In the genomic region with DNA sequence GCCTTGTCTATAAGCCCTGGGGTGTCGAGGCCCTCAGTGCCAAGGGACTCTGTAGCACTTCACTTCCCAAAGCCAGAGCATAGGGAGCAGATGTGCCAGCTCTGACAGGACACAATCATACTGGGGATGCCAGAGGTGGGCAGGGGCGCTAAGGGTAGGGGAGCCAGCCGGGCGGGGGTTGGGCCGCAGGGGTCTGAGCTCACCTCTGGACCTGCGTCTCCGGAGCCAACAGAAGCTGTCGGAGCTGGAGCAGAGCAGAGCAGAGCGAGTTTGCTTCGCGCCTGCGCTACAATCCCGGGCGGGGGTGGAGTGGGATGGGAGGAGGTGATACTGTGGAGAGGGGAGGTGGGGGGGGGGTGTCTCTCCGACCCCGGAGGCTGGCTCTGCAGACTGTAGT, we compare ENCODE assay signal across 9 mouse cellular contexts. TPM values are rescaled to one million over a fixed set of nuclear protein-coding genes. Genes with fewer than 3 reads are reported as not detected.
A peak's percentile ranks its signal among the peaks of the same experiment; 100 is the strongest.
DNase-seq lines count a peak whose midpoint lies in the region; ATAC-seq and TF ChIP-seq lines count a peak whose summit lies in the region.
"Had no signal": no experiment of that assay in that cellular context is flagged by ENCODE, and none has a peak within 500 bp of the region (broad histone marks: within the 10 kb centered on the region; RNA-seq: fewer than 3 reads in every experiment).

A gene (minus strand): TSS at position 294 of the 397 bp plus-strand sequence.

- WGBS in kidney, embryonic 16.5 days, result 3% methylated on average over 16 of the region's 16 CpGs
- 4% methylated on average over 10 of the region's 16 CpGs for WGBS in embryonic facial prominence, embryonic 14.5 days
- WGBS in neural tube, embryonic 13.5 days, result 1% methylated on average over 16 of the region's 16 CpGs
- WGBS in thymus, adult 2 months, result 31% methylated on average over 16 of the region's 16 CpGs

- TF ChIP-seq CTCF in thymus, adult 2 months (IDR thresholded peaks at IDR 0.05; ENCODE audit: borderline replicate concordance, control insufficient read depth, extremely low read depth, insufficient read depth, low read length, poor library complexity), result no peak

- peak; percentile 72 for ATAC-seq in kidney, embryonic 16.5 days (ENCODE audit: low FRiP score, low TSS enrichment)
- peak; percentile 79 for ATAC-seq in embryonic facial prominence, embryonic 14.5 days (ENCODE audit: low read depth)
- peak; percentile 87 for ATAC-seq in neural tube, embryonic 13.5 days (ENCODE audit: low read depth)
- ATAC-seq in megakaryocyte progenitor cell, adult 5-6 weeks (replicated peaks; ENCODE audit: poor library complexity), result no peak
- ATAC-seq: Patski had no signal

- no peak within 1 kb of the TSS for H3K27ac ChIP-seq in kidney, embryonic 16.5 days (ENCODE audit: low read length)
- H3K27ac ChIP-seq in embryonic facial prominence, embryonic 14.5 days (replicated peaks; ENCODE audit: low read depth, low read length), result no peak within 1 kb of the TSS; the same call in 1 of the 2 replicates
- H3K27ac ChIP-seq in neural tube, embryonic 13.5 days (replicated peaks), result peak within 1 kb of the TSS; percentile 94
- no peak within 1 kb of the TSS for H3K27ac ChIP-seq in thymus, adult 2 months (ENCODE audit: control insufficient read depth, insufficient read depth, low read length)

- DNase-seq in kidney, postnatal 25 days, result no peak
- peak; percentile 36 for DNase-seq in embryonic facial prominence, embryonic 14.5 days (ENCODE audit: low spot score)
- peak in 1 of 2 experiments; percentile 25 for DNase-seq in layer of hippocampus, postnatal 10 days (ENCODE audit: low spot score in 2 of 2)
- DNase-seq in thymus, adult 2 months, result no peak
- no peak for DNase-seq in adrenal gland, adult 8-10 months

- H3K4me2 ChIP-seq in kidney, embryonic 16.5 days (replicated peaks; ENCODE audit: low read depth, low read length), result peak within 1 kb of the TSS; percentile 39
- H3K4me2 ChIP-seq in embryonic facial prominence, embryonic 14.5 days (ENCODE audit: low read depth, low read length), result peak within 1 kb of the TSS; percentile 49
- peak within 1 kb of the TSS; percentile 59 for H3K4me2 ChIP-seq in neural tube, embryonic 13.5 days

- no peak for TF ChIP-seq POLR2A in thymus, adult 2 months (IDR thresholded peaks at IDR 0.05; ENCODE audit: control insufficient read depth, extremely low read depth, insufficient read depth, low read length, poor library complexity)

- H3K9me3 ChIP-seq in kidney, embryonic 16.5 days (ENCODE audit: low read length), result no peaks in the 10 kb centered on the region
- H3K9me3 ChIP-seq in embryonic facial prominence, embryonic 14.5 days (ENCODE audit: control insufficient read depth, low read length), result no peaks in the 10 kb centered on the region
- H3K9me3 ChIP-seq in neural tube, embryonic 13.5 days, result no peaks in the 10 kb centered on the region

- H3K9ac ChIP-seq in kidney, embryonic 16.5 days (replicated peaks; ENCODE audit: low read length), result no peak within 1 kb of the TSS
- peak within 1 kb of the TSS; percentile 57; the same call in 1 of the 2 replicates for H3K9ac ChIP-seq in embryonic facial prominence, embryonic 14.5 days (ENCODE audit: low read depth, low read length)
- peak within 1 kb of the TSS; percentile 68 for H3K9ac ChIP-seq in neural tube, embryonic 13.5 days

- H3K27me3 ChIP-seq in kidney, embryonic 16.5 days (ENCODE audit: insufficient read depth, low read length), result peaks cover 22% of the 10 kb centered on the region
- peaks cover 8% of the 10 kb centered on the region; the same call in 1 of the 2 replicates for H3K27me3 ChIP-seq in embryonic facial prominence, embryonic 14.5 days (replicated peaks; ENCODE audit: control insufficient read depth, insufficient read depth, low read length)
- H3K27me3 ChIP-seq in neural tube, embryonic 13.5 days, result no peaks in the 10 kb centered on the region
- H3K27me3 ChIP-seq in thymus, adult 2 months (ENCODE audit: control insufficient read depth, insufficient read depth, low read length), result no peaks in the 10 kb centered on the region; the same call in 1 of the 2 replicates

- peaks cover 10% of the 10 kb centered on the region for H3K4me1 ChIP-seq in kidney, embryonic 16.5 days (ENCODE audit: insufficient read depth, low read length)
- H3K4me1 ChIP-seq in embryonic facial prominence, embryonic 14.5 days (ENCODE audit: control insufficient read depth, insufficient read depth, low read length), result peaks cover 7% of the 10 kb centered on the region; the same call in 1 of the 2 replicates
- peaks cover 26% of the 10 kb centered on the region for H3K4me1 ChIP-seq in neural tube, embryonic 13.5 days (replicated peaks)
- H3K4me1 ChIP-seq in thymus, adult 2 months (replicated peaks; ENCODE audit: control insufficient read depth, insufficient read depth, low read length), result peaks cover 4% of the 10 kb centered on the region

- peak within 1 kb of the TSS; percentile 13; the same call in 1 of the 2 replicates for H3K4me3 ChIP-seq in kidney, embryonic 16.5 days (ENCODE audit: low read length)
- peak within 1 kb of the TSS; percentile 25 for H3K4me3 ChIP-seq in embryonic facial prominence, embryonic 14.5 days (ENCODE audit: low read depth, low read length)
- H3K4me3 ChIP-seq in neural tube, embryonic 13.5 days, result peak within 1 kb of the TSS; percentile 40
- no peak within 1 kb of the TSS for H3K4me3 ChIP-seq in thymus, adult 2 months (ENCODE audit: control insufficient read depth, insufficient read depth, low read length)

- no peaks in the 10 kb centered on the region for H3K36me3 ChIP-seq in kidney, embryonic 16.5 days (ENCODE audit: insufficient read depth, low read length)
- no peaks in the 10 kb centered on the region for H3K36me3 ChIP-seq in embryonic facial prominence, embryonic 14.5 days (ENCODE audit: control insufficient read depth, insufficient read depth, low read length)
- H3K36me3 ChIP-seq in neural tube, embryonic 13.5 days, result no peaks in the 10 kb centered on the region
- H3K36me3 ChIP-seq in thymus, adult 2 months (ENCODE audit: control insufficient read depth, insufficient read depth, low read length), result no peaks in the 10 kb centered on the region

RNA-seq across cellular contexts. Expression of the gene that starts here (rescaled TPM):
- polyA plus RNA-seq in kidney, embryonic 16.5 days (2015; fragmentation: Nextera tagmentation; extraction: Ambion mirVana), result 0.91 and 1.6 TPM in 2 replicates
- 2.5 and 2.7 TPM in 2 replicates for polyA plus RNA-seq in embryonic facial prominence, embryonic 14.5 days (2014; fragmentation: Nextera tagmentation; extraction: Ambion mirVana)
- 10 to 100 TPM; 35.3 to 35.4 TPM for total RNA-seq in layer of hippocampus, postnatal 10 days (2021)
- 30.7 and 32.0 TPM in 2 replicates for polyA plus RNA-seq in neural tube, embryonic 13.5 days (2015; fragmentation: Nextera tagmentation; extraction: Ambion mirVana)
- 0.07 TPM in 1 of 2 replicates, not detected in the other for polyA plus RNA-seq in thymus, adult 2 months (2012; rRNA removed)
- not detected in 2 replicates for total RNA-seq in megakaryocyte progenitor cell, adult 5-6 weeks (2015)
- total RNA-seq in megakaryocyte progenitor cell, adult 5-6 weeks (2017), result not detected in 2 replicates
- total RNA-seq in adrenal gland, adult 8-10 months (2022), result 10 to 100 TPM in 1 of 4 experiments, 1 to 10 TPM in 3; 5.3 to 11.3 (median 8.1) TPM
- polyA plus RNA-seq: Patski had no signal

Comparison
In these comparisons a context has a peak if more than half of its experiments do, and no peak if none do; other contexts are left out.
1. RNA of the gene that starts here (total RNA-seq): 35.3 to 35.4 TPM in layer of hippocampus, postnatal 10 days and 5.3 to 11.3 TPM in adrenal gland, adult 8-10 months; not detected in megakaryocyte progenitor cell, adult 5-6 weeks; every median in the first group is over 4 times any median in the second.
2. Peak in every context shown above with its lines, with median percentiles within 50 percentile points of each other: H3K4me2 ChIP-seq.